13 mouse cellular contexts compared by ENCODE assay signal in genomic region chr5:139546771-139547420, GRCm38 (mm10). TPM values are rescaled to one million over a fixed set of nuclear protein-coding genes. Genes with fewer than 3 reads are reported as not detected.
DNase-seq lines count a peak whose midpoint lies in the region; ATAC-seq and TF ChIP-seq lines count a peak whose summit lies in the region.
"Had no signal": no experiment of that assay in that cellular context is flagged by ENCODE, and none has a peak within 500 bp of the region (broad histone marks: within the 10 kb centered on the region; RNA-seq: fewer than 3 reads in every experiment).

No protein-coding gene starts in this region.

- no peak overlapping the region for H3K9ac ChIP-seq in heart, embryonic 11.5 days (ENCODE audit: low read depth, low read length)
- H3K9ac ChIP-seq in ES-Bruce4 (ENCODE audit: low read depth, poor library complexity, severe bottlenecking), result peak overlapping the region; percentile 16; the same call in 1 of the 2 replicates
- H3K9ac ChIP-seq in embryonic facial prominence, embryonic 11.5 days (replicated peaks; ENCODE audit: low read length), result no peak overlapping the region
- no peak overlapping the region for H3K9ac ChIP-seq in limb, embryonic 11.5 days (ENCODE audit: low read length)

- no peaks in the 10 kb centered on the region for H3K4me1 ChIP-seq in heart, embryonic 11.5 days (ENCODE audit: control insufficient read depth, insufficient read depth, low read length)
- peaks cover 1% of the 10 kb centered on the region for H3K4me1 ChIP-seq in ES-Bruce4 (ENCODE audit: control insufficient read depth, insufficient read depth, low read length)
- peaks cover 3% of the 10 kb centered on the region; the same call in 1 of the 2 replicates for H3K4me1 ChIP-seq in embryonic facial prominence, embryonic 11.5 days (ENCODE audit: control insufficient read depth, insufficient read depth, low read length)
- peaks cover 3% of the 10 kb centered on the region; the same call in 1 of the 2 replicates for H3K4me1 ChIP-seq in limb, embryonic 11.5 days (ENCODE audit: control insufficient read depth, insufficient read depth, low read length)

- no peak for DNase-seq in heart, adult 11 months
- DNase-seq in embryonic facial prominence, embryonic 11.5 days (ENCODE audit: low spot score), result peak; percentile 34
- peak; percentile 70 for DNase-seq in limb, embryonic 11.5 days (ENCODE audit: low spot score)
- DNase-seq in layer of hippocampus, postnatal 10 days (ENCODE audit: low spot score in 2 of 2), result no peak
- no peak for DNase-seq in adrenal gland, adult 18-20 months (ENCODE audit: low spot score in 2 of 2)
- DNase-seq: adrenal gland, adult 8-10 months; kidney, postnatal 14 days had no signal

- 0 out of 2 replicates have a peak overlapping the region, but pooled peaks have one; percentile 15 for H3K4me2 ChIP-seq in heart, embryonic 11.5 days
- H3K4me2 ChIP-seq in embryonic facial prominence, embryonic 11.5 days (ENCODE audit: low read depth, low read length), result no peak overlapping the region; the same call in 1 of the 2 replicates
- no peak overlapping the region for H3K4me2 ChIP-seq in limb, embryonic 11.5 days (ENCODE audit: low read depth, severe bottlenecking)

- no peaks in the 10 kb centered on the region for H3K9me3 ChIP-seq in heart, embryonic 11.5 days (replicated peaks; ENCODE audit: control insufficient read depth, low read length)
- no peaks in the 10 kb centered on the region for H3K9me3 ChIP-seq in ES-Bruce4 (replicated peaks; ENCODE audit: control insufficient read depth, insufficient read depth, low read length, poor library complexity, severe bottlenecking)
- no peaks in the 10 kb centered on the region for H3K9me3 ChIP-seq in embryonic facial prominence, embryonic 11.5 days (replicated peaks; ENCODE audit: control insufficient read depth, low read length)
- H3K9me3 ChIP-seq in limb, embryonic 11.5 days (ENCODE audit: control insufficient read depth, low read length), result no peaks in the 10 kb centered on the region

- no peak for TF ChIP-seq CTCF in ES-Bruce4 (IDR thresholded peaks at IDR 0.05; ENCODE audit: low read depth, low read length)

- no peaks in the 10 kb centered on the region for H3K36me3 ChIP-seq in heart, embryonic 11.5 days (ENCODE audit: control insufficient read depth, insufficient read depth, low read length)
- no peaks in the 10 kb centered on the region for H3K36me3 ChIP-seq in ES-Bruce4 (ENCODE audit: control insufficient read depth, insufficient read depth, low read length, poor library complexity, severe bottlenecking)
- H3K36me3 ChIP-seq in embryonic facial prominence, embryonic 11.5 days (replicated peaks; ENCODE audit: control insufficient read depth, insufficient read depth, low read depth, low read length), result no peaks in the 10 kb centered on the region
- no peaks in the 10 kb centered on the region for H3K36me3 ChIP-seq in limb, embryonic 11.5 days (ENCODE audit: control insufficient read depth, insufficient read depth, low read length)

- WGBS in heart, embryonic 11.5 days (ENCODE audit: insufficient replicate concordance), result under 1% methylated on average over 65 of the region's 68 CpGs
- under 1% methylated on average over 63 of the region's 68 CpGs for WGBS in embryonic facial prominence, embryonic 11.5 days
- under 1% methylated on average over 59 of the region's 68 CpGs for WGBS in limb, embryonic 11.5 days

- 0 out of 2 replicates have a peak overlapping the region, but pooled peaks have one; percentile 6 for H3K4me3 ChIP-seq in heart, embryonic 11.5 days (ENCODE audit: low read depth, low read length)
- H3K4me3 ChIP-seq in ES-Bruce4 (ENCODE audit: low read depth, low read length), result peak overlapping the region; percentile 38
- peak overlapping the region; percentile 14; the same call in 1 of the 2 replicates for H3K4me3 ChIP-seq in embryonic facial prominence, embryonic 11.5 days (ENCODE audit: low read depth, low read length)
- H3K4me3 ChIP-seq in limb, embryonic 11.5 days (ENCODE audit: low read depth, low read length), result no peak overlapping the region
- H3K4me3 ChIP-seq: erythroblast, embryonic 14.5 days had no signal

- no peak for TF ChIP-seq EP300 in ES-Bruce4 (IDR thresholded peaks at IDR 0.05; ENCODE audit: insufficient read depth, low read depth, low read length)

- H3K27ac ChIP-seq in heart, embryonic 11.5 days (ENCODE audit: low read depth, low read length), result no peak overlapping the region
- no peak overlapping the region for H3K27ac ChIP-seq in ES-Bruce4 (ENCODE audit: insufficient read depth, low read length)
- 0 out of 2 replicates have a peak overlapping the region, but pooled peaks have one; percentile 35 for H3K27ac ChIP-seq in embryonic facial prominence, embryonic 11.5 days (replicated peaks; ENCODE audit: low read depth, low read length)
- no peak overlapping the region for H3K27ac ChIP-seq in limb, embryonic 11.5 days (replicated peaks; ENCODE audit: low read depth, low read length)

- H3K27me3 ChIP-seq in heart, embryonic 11.5 days (ENCODE audit: control insufficient read depth, insufficient read depth, low read length), result peaks cover 96% of the 10 kb centered on the region
- peaks cover 70% of the 10 kb centered on the region for H3K27me3 ChIP-seq in ES-Bruce4 (ENCODE audit: control insufficient read depth, insufficient read depth, low read length, poor library complexity, severe bottlenecking)
- H3K27me3 ChIP-seq in embryonic facial prominence, embryonic 11.5 days (ENCODE audit: control insufficient read depth, insufficient read depth, low read length), result peaks cover 75% of the 10 kb centered on the region
- H3K27me3 ChIP-seq in limb, embryonic 11.5 days (ENCODE audit: control insufficient read depth, insufficient read depth, low read length), result peaks cover 98% of the 10 kb centered on the region

- no peak for TF ChIP-seq POLR2A in ES-Bruce4 (IDR thresholded peaks at IDR 0.05; ENCODE audit: insufficient read depth, low read length)

- no peak for ATAC-seq in heart, embryonic 11.5 days (replicated peaks; ENCODE audit: insufficient number of reproducible peaks, low FRiP score, low TSS enrichment)
- no peak for ATAC-seq in embryonic facial prominence, embryonic 11.5 days (replicated peaks; ENCODE audit: insufficient number of reproducible peaks, low FRiP score, low TSS enrichment, low read depth)
- no peak for ATAC-seq in limb, embryonic 11.5 days (ENCODE audit: insufficient number of reproducible peaks, low FRiP score, low TSS enrichment, low read depth)
- ATAC-seq in CD4-positive, CD25-positive, alpha-beta regulatory T cell, adult 4 months, result no peak

RNA-seq across cellular contexts. Expression of gene Uncx, which starts 3.6 kb away (rescaled TPM):
- 0.09 TPM in 1 of 2 replicates, not detected in the other for polyA plus RNA-seq in heart, embryonic 11.5 days (2014; fragmentation: Nextera tagmentation; extraction: Ambion mirVana)
- polyA plus RNA-seq in ES-Bruce4 (2011; ENCODE audit: insufficient read depth, insufficient read length, low read depth, missing spikeins), result not detected in 2 replicates
- polyA plus RNA-seq in embryonic facial prominence, embryonic 11.5 days (2014; fragmentation: Nextera tagmentation; extraction: Ambion mirVana), result 3.0 and 5.9 TPM in 2 replicates
- 0.08 and 0.21 TPM in 2 replicates for polyA plus RNA-seq in limb, embryonic 11.5 days (2014; fragmentation: Nextera tagmentation; extraction: Ambion mirVana)
- total RNA-seq in layer of hippocampus, postnatal 10 days (2021), result under 1 TPM in 1 of 2 experiments, not detected in 1; 0.13 TPM
- total RNA-seq in adrenal gland, adult 18-20 months (2021), result not detected
- polyA plus RNA-seq in CD4-positive, CD25-positive, alpha-beta regulatory T cell, adult 4 months (2017; shearing (Covaris generic)), result not detected
- total RNA-seq: adrenal gland, adult 8-10 months had no signal
- polyA plus RNA-seq: C2C12; erythroblast, embryonic 14.5 days; urinary bladder, adult 2 months had no signal

Comparison
In these comparisons a context has a peak if more than half of its experiments do, and no peak if none do; other contexts are left out.
1. DNase-seq: peak in embryonic facial prominence, embryonic 11.5 days (single experiment) and limb, embryonic 11.5 days (single experiment); none in heart, adult 11 months (single experiment), layer of hippocampus, postnatal 10 days (0 of 2) and adrenal gland, adult 18-20 months (0 of 2).